Mouse (Mus musculus) kidney, postnatal 0 days (tissue): ENCODE results near the gene C1qtnf4. TPM values are rescaled to one million over a fixed set of nuclear protein-coding genes. Genes with fewer than 3 reads are reported as not detected.

Source experiments
- ATAC-seq: fragments of 200-750 bp; cut with Nextera tagmentation; replicated peaks from 2 replicates; pipeline ENCODE4 v1.8.0; 2017; ENCODE audit warnings: low read depth, moderate number of reproducible peaks, moderate TSS enrichment, moderate library complexity; ENCODE audit not compliant: low FRiP score
- DNase-seq: peaks from one replicate; pipeline ENCODE4 v3.0.0-alpha.2; 2016; ENCODE audit warnings: low spot score
- H3K27ac ChIP-seq: fragments of 300-500 bp; sonication (generic); 2 replicates; pipeline ENCODE4 v1.5.1; 2014; ENCODE audit warnings: mild to moderate bottlenecking
- H3K27me3 ChIP-seq: fragments of 300-500 bp; sonication (generic); 2 replicates; pipeline ENCODE4 v1.6.1; 2014; ENCODE audit warnings: low read length, mixed read lengths; ENCODE audit not compliant: insufficient read depth
- H3K36me3 ChIP-seq: fragments of 300-500 bp; sonication (generic); 2 replicates; pipeline ENCODE4 v1.6.1; 2014; ENCODE audit warnings: low read length, mixed read lengths; ENCODE audit not compliant: insufficient read depth
- H3K4me1 ChIP-seq: fragments of 300-500 bp; sonication (generic); replicated peaks from 2 replicates; pipeline ENCODE4 v1.6.1; 2014; ENCODE audit warnings: antibody characterized with exemption, low read length, mixed read lengths; ENCODE audit not compliant: insufficient read depth
- H3K4me2 ChIP-seq: fragments of 300-500 bp; sonication (generic); 2 replicates; pipeline ENCODE4 v1.6.1; 2014; ENCODE audit warnings: mild to moderate bottlenecking, low read length, moderate library complexity, mixed read lengths
- H3K4me3 ChIP-seq: fragments of 300-500 bp; sonication (generic); replicated peaks from 2 replicates; pipeline ENCODE4 v1.5.1; 2014; ENCODE audit warnings: low read depth, low read length
- H3K9ac ChIP-seq: fragments of 300-500 bp; sonication (generic); 2 replicates; pipeline ENCODE4 v1.6.1; 2014; ENCODE audit warnings: low read depth, low read length
- H3K9me3 ChIP-seq: fragments of 300-500 bp; sonication (generic); replicated peaks from 2 replicates; pipeline ENCODE4 v1.6.1; 2016; ENCODE audit warnings: low read length, inconsistent platforms, mixed read lengths
- CTCF ChIP-seq: IDR thresholded peaks from 2 replicates; pipeline ENCODE4 v1.5.1; 2016; ENCODE audit warnings: antibody characterized with exemption, low read depth, mild to moderate bottlenecking, moderate library complexity
- WGBS: fragments of 180-500 bp; shearing (Covaris S2); extraction: QIAGEN DNeasy Blood & Tissue Kit; methylation state at CpG from one replicate; pipeline ENCODE4 v1.1.7; 2014; 5-methylcytosine and 5-hydroxymethylcytosine counted together
- polyA plus RNA-seq: library from polyadenylated mRNA; unstranded; fragments of >200 nt; fragmentation: Nextera tagmentation; extraction: Ambion mirVana; gene quantifications from 2 replicates; pipeline ENCODE4 v1.2.1, GENCODE M21; 2015

C1qtnf4 gene
- polyA plus RNA-seq, 1 experiment from 2014 or later: 28.0 TPM

DNA sequence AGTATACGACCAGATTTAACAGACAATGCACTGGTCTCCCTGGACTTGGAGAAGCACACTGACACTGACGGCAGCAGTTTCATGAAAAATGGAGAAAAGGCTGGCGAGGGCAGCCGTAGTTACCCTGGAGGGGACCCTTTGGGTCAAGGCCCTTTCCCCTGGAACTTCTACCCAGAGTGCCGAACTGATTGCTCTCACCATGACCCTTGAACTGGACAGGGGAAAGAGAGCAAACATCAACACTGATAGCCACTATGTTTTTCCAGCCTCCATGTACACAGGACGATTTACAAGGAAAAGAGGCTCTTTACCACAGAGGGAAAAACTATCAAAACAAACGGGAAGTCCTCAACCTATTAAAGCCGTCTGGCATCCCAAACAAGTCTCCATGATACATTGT lies 46.2 kb downstream of the C1qtnf4 start:
- Histone ChIP-seq H3K4me2 (no peak overlapping the region), H3K27me3 (no peaks in the 10 kb centered on the region), H3K9me3 (no peaks in the 10 kb centered on the region), H3K36me3 (no peaks in the 10 kb centered on the region), H3K4me1 (no peaks in the 10 kb centered on the region), H3K4me3 (no peak overlapping the region), H3K27ac (no peak overlapping the region), H3K9ac (no peak overlapping the region)
- TF ChIP-seq CTCF: no peak
- ATAC-seq (no peak), DNase-seq (no peak)
- 40% methylated on average over 8 of the region's 8 CpGs for WGBS

DNA sequence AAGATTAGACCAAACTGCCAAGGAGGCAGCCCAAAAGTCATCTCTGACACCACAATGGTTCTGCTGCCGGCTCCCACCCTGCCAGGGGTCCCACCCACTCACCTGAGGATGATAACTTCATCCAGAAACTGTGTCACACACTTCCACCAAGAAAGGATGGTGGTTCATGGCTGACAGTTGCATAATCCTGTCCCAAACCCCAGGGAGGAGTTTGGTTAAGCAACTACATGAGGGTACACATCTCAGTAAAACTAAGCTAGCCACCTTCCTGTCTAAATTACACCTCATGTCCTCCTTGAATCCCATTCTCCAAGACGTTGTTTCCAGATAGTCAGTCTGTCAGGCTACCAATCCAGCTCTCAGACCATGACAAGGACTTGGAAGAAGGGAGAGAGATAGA lies 46.6 kb downstream of the C1qtnf4 start:
- 52% methylated on average over 2 of the region's 2 CpGs for WGBS
- no peak overlapping the region for H3K4me2 ChIP-seq
- H3K9me3 ChIP-seq: no peaks in the 10 kb centered on the region
- H3K4me3 ChIP-seq: no peak overlapping the region
- H3K9ac ChIP-seq: no peak overlapping the region
- no peaks in the 10 kb centered on the region for H3K36me3 ChIP-seq
- H3K27ac ChIP-seq: no peak overlapping the region
- ATAC-seq (no peak), DNase-seq (no peak)
- no peak for TF ChIP-seq CTCF
- no peaks in the 10 kb centered on the region for H3K27me3 ChIP-seq
- no peaks in the 10 kb centered on the region for H3K4me1 ChIP-seq

DNA sequence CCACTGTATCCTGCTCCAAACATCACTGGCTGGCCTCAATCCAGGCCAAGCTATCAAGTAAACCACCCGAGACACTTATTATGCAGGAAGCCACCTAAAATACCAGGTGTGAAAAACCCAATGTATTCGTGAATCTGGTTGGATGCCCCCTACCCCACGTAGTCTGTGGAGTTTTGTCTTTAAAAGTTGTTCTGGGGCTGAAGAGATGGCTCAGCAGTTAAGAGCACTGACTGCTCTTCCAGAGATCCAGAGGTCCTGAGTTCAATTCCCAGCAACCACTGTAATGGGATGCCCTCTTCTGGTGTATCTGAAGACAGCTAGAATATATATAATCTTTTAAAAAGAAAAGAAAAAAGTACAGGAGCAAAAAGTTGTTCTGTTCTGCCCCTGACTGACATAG lies 52.7 kb downstream of the C1qtnf4 start:
- Histone ChIP-seq H3K27ac (no peak overlapping the region), H3K9ac (no peak overlapping the region), H3K4me2 (no peak overlapping the region), H3K4me3 (no peak overlapping the region), H3K9me3 (no peaks in the 10 kb centered on the region), H3K27me3 (no peaks in the 10 kb centered on the region), H3K4me1 (peaks cover 12% of the 10 kb centered on the region), H3K36me3 (no peaks in the 10 kb centered on the region)
- ATAC-seq: no peak
- WGBS: 74% methylated on average over 3 of the region's 3 CpGs
- no peak for DNase-seq
- no peak for TF ChIP-seq CTCF

DNA sequence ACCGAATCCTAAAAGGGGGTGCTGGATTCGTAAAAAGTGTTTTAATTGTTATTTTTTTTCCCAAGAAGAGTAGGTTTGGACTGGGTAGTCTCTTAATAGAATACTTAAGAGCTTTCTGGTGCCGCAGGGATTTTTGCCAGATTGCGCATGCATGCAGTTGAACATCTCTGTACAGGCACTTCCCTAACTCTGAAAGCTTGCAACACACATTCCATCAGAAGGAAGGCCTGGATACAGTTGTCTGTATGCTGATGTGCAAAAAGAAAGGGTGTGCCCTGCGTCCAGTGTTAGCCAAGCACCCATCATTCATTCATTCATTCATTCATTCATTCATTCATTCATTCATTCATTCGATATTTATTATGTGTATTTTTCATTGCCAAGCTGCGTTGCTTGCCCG lies 54.1 kb downstream of the C1qtnf4 start:
- 41% methylated on average over 8 of the region's 8 CpGs for WGBS
- peak overlapping the region; percentile 70 for H3K4me2 ChIP-seq
- H3K9ac ChIP-seq: peak overlapping the region; percentile 95; the same call in 1 of the 2 replicates
- no peak for TF ChIP-seq CTCF
- ATAC-seq (peak; percentile 53), DNase-seq (no peak)
- no peaks in the 10 kb centered on the region for H3K27me3 ChIP-seq
- no peaks in the 10 kb centered on the region for H3K9me3 ChIP-seq
- H3K36me3 ChIP-seq: no peaks in the 10 kb centered on the region
- H3K27ac ChIP-seq: peak overlapping the region; percentile 95
- H3K4me3 ChIP-seq: peak overlapping the region; percentile 99
- H3K4me1 ChIP-seq: peaks cover 12% of the 10 kb centered on the region

Other genes starting within 250 kb of the C1qtnf4 start
- gene Nup160, start 208.6 kb upstream of the C1qtnf4 start, polyA plus RNA-seq: 19.9 and 21.4 TPM in 2 replicates
- 44.2 and 52.7 TPM in 2 replicates for gene Fnbp4, start 140.5 kb upstream of the C1qtnf4 start, polyA plus RNA-seq
- 0.89 and 0.96 TPM in 2 replicates for gene Agbl2, start 103.1 kb upstream of the C1qtnf4 start, polyA plus RNA-seq
- gene Mtch2, start 38.7 kb upstream of the C1qtnf4 start, polyA plus RNA-seq: 188 and 209 TPM in 2 replicates
- gene Kbtbd4, start 18.9 kb downstream of the C1qtnf4 start, polyA plus RNA-seq: 32.7 and 33.8 TPM in 2 replicates
- gene Ndufs3, start 19.0 kb downstream of the C1qtnf4 start, polyA plus RNA-seq: 322 and 331 TPM in 2 replicates
- gene Celf1, start 54.5 kb downstream of the C1qtnf4 start, polyA plus RNA-seq: 59.3 and 65.5 TPM in 2 replicates
- 5.7 and 6.1 TPM in 2 replicates for gene Rapsn, start 149.8 kb downstream of the C1qtnf4 start, polyA plus RNA-seq
- gene Psmc3, start 168.1 kb downstream of the C1qtnf4 start, polyA plus RNA-seq: 287 and 307 TPM in 2 replicates
- 39.9 and 41.8 TPM in 2 replicates for gene Slc39a13, start 184.6 kb downstream of the C1qtnf4 start, polyA plus RNA-seq
- gene Spi1, start 196.5 kb downstream of the C1qtnf4 start, polyA plus RNA-seq: 4.4 and 6.0 TPM in 2 replicates
- 0.08 and 0.13 TPM in 2 replicates for gene Mybpc3, start 232.3 kb downstream of the C1qtnf4 start, polyA plus RNA-seq